Mouse (Mus musculus): ENCODE results near the gene Pgm5.
"Not testable (repeated sequence)": the region's sequence is repeated elsewhere in the genome, so short reads cannot be mapped to it uniquely, and the experiment has no call there.

Pgm5 gene

GRCm38 (mm10) chr19:24707071-24707906, 154.4 kb downstream of the Pgm5 start:
- DNase-seq (ENCODE audit: low spot score in 2 of 2), result no peak

- no peak for DNase-seq (ENCODE audit: low spot score in 2 of 2)
These were observed 156.3 kb downstream of the Pgm5 start for GRCm38 (mm10) chr19:24705395-24705794.

- DNase-seq (ENCODE audit: low spot score in 2 of 2), result no peak
These were observed 157.3 kb downstream of the Pgm5 start for GRCm38 (mm10) chr19:24704326-24704725.

GRCm38 (mm10) chr19:24703680-24704079, 158.0 kb downstream of the Pgm5 start:
- DNase-seq (ENCODE audit: low spot score in 2 of 2), result no peak

- DNase-seq (ENCODE audit: low spot score in 2 of 2), result not testable (repeated sequence)
These were observed 158.5 kb downstream of the Pgm5 start for GRCm38 (mm10) chr19:24703168-24703567.

GRCm38 (mm10) chr19:24701716-24702115, 159.9 kb downstream of the Pgm5 start:
- DNase-seq (ENCODE audit: low spot score in 2 of 2), result peak in 1 of 2 experiments; percentile 9

GRCm38 (mm10) chr19:24700664-24701063, 161.0 kb downstream of the Pgm5 start:
- DNase-seq (ENCODE audit: low spot score in 2 of 2), result no peak

- DNase-seq (ENCODE audit: low spot score in 2 of 2), result peak in 1 of 2 experiments; percentile 10
These were observed 161.7 kb downstream of the Pgm5 start for GRCm38 (mm10) chr19:24699910-24700309.

GRCm38 (mm10) chr19:24699196-24699595, 162.5 kb downstream of the Pgm5 start:
- no peak for DNase-seq (ENCODE audit: low spot score in 2 of 2)

GRCm38 (mm10) chr19:24698651-24699050, 163.0 kb downstream of the Pgm5 start:
- DNase-seq (ENCODE audit: low spot score in 2 of 2), result no peak

- DNase-seq (ENCODE audit: low spot score in 2 of 2), result no peak
These were observed 163.7 kb downstream of the Pgm5 start for GRCm38 (mm10) chr19:24697946-24698345.

GRCm38 (mm10) chr19:24692691-24693090, 169.0 kb downstream of the Pgm5 start:
- DNase-seq (ENCODE audit: low spot score in 2 of 2), result no peak

GRCm38 (mm10) chr19:24689531-24689930, 172.1 kb downstream of the Pgm5 start:
- no peak for DNase-seq (ENCODE audit: low spot score in 2 of 2)

- no peak for DNase-seq (ENCODE audit: low spot score in 2 of 2)
These were observed 173.3 kb downstream of the Pgm5 start for GRCm38 (mm10) chr19:24688327-24688726.

GRCm38 (mm10) chr19:24686411-24686810, 175.2 kb downstream of the Pgm5 start:
- no peak for DNase-seq (ENCODE audit: low spot score in 2 of 2)

- no peak for DNase-seq (ENCODE audit: low spot score in 2 of 2)
These were observed 178.5 kb downstream of the Pgm5 start for GRCm38 (mm10) chr19:24683016-24683720.

- no peak for DNase-seq (ENCODE audit: low spot score in 2 of 2)
These were observed 184.2 kb downstream of the Pgm5 start for GRCm38 (mm10) chr19:24677242-24677984.

GRCm38 (mm10) chr19:24676429-24676828, 185.2 kb downstream of the Pgm5 start:
- DNase-seq (ENCODE audit: low spot score in 2 of 2), result no peak

GRCm38 (mm10) chr19:24673762-24674161, 187.9 kb downstream of the Pgm5 start, which contains the start of gene Tmem252:
TSS of gene Tmem252 (plus strand) at chr19:24674008.
- no peak for DNase-seq (ENCODE audit: low spot score in 2 of 2)

GRCm38 (mm10) chr19:24673331-24673730, 188.3 kb downstream of the Pgm5 start:
- no peak for DNase-seq (ENCODE audit: low spot score in 2 of 2)

- no peak for DNase-seq (ENCODE audit: low spot score in 2 of 2)
These were observed 189.2 kb downstream of the Pgm5 start for GRCm38 (mm10) chr19:24672366-24672960.

- peak; percentile 28 to 49 for DNase-seq (ENCODE audit: low spot score in 2 of 2)
These were observed 190.1 kb downstream of the Pgm5 start for GRCm38 (mm10) chr19:24671571-24671970.

Measured in spleen, postnatal 36 days (tissue).